Mouse (Mus musculus): Measurements from ENCODE around the gene Lhx8. TPM values are rescaled to one million over a fixed set of nuclear protein-coding genes. Genes with fewer than 3 reads are reported as not detected.

Lhx8 gene
- total and polyA plus RNA-seq, 2 experiments from 2014 or later, result 0.21 TPM; not detected in 1

GRCm38 (mm10) chr3:154340294-154340914 is 9.9 kb upstream of the Lhx8 start:
- WGBS, result 48% methylated on average over 13 of the region's 13 CpGs
- no peak overlapping the region for H3K9ac ChIP-seq (replicated peaks; ENCODE audit: low read length)
- H3K27me3 ChIP-seq (ENCODE audit: insufficient read depth, low read length), result peaks cover 16% of the 10 kb centered on the region

GRCm38 (mm10) chr3:154339649-154340260 is 9.3 kb upstream of the Lhx8 start:
- no peak for TF ChIP-seq CTCF (IDR thresholded peaks at IDR 0.05; ENCODE audit: low read depth)
- H3K9me3 ChIP-seq (ENCODE audit: low read length), result no peaks in the 10 kb centered on the region
- H3K27me3 ChIP-seq (ENCODE audit: insufficient read depth, low read length), result peaks cover 23% of the 10 kb centered on the region
- H3K27ac ChIP-seq, result no peak overlapping the region
- ATAC-seq (no peak), DNase-seq (ENCODE audit: low spot score) (peak; percentile 31)
- no peak overlapping the region for H3K9ac ChIP-seq (replicated peaks; ENCODE audit: low read length)
- no peaks in the 10 kb centered on the region for H3K36me3 ChIP-seq (ENCODE audit: insufficient read depth, low read length)
- no peak overlapping the region for H3K4me3 ChIP-seq (ENCODE audit: low read length)
- no peaks in the 10 kb centered on the region; the same call in 1 of the 2 replicates for H3K4me1 ChIP-seq (ENCODE audit: insufficient read depth, low read length)
- H3K4me2 ChIP-seq (ENCODE audit: low read depth, low read length), result peak overlapping the region; percentile 41
- WGBS, result 35% methylated on average over 17 of the region's 17 CpGs

More at GRCm38 (mm10) chr3:154340294-154340914, 9.9 kb upstream of the Lhx8 start:
- H3K36me3 ChIP-seq (ENCODE audit: insufficient read depth, low read length), result no peaks in the 10 kb centered on the region
- ATAC-seq (no peak), DNase-seq (ENCODE audit: low spot score) (no peak)
- peak overlapping the region; percentile 41 for H3K4me2 ChIP-seq (ENCODE audit: low read depth, low read length)
- H3K9me3 ChIP-seq (ENCODE audit: low read length), result no peaks in the 10 kb centered on the region
- H3K4me1 ChIP-seq (ENCODE audit: insufficient read depth, low read length), result no peaks in the 10 kb centered on the region; the same call in 1 of the 2 replicates
- no peak overlapping the region for H3K4me3 ChIP-seq (ENCODE audit: low read length)
- H3K27ac ChIP-seq, result no peak overlapping the region
- TF ChIP-seq CTCF (IDR thresholded peaks at IDR 0.05; ENCODE audit: low read depth), result no peak

- no peak for ATAC-seq
- no peak for DNase-seq (ENCODE audit: low spot score)
- H3K9me3 ChIP-seq (ENCODE audit: low read length), result no peaks in the 10 kb centered on the region
- H3K27me3 ChIP-seq (ENCODE audit: insufficient read depth, low read length), result peaks cover 46% of the 10 kb centered on the region
- H3K36me3 ChIP-seq (ENCODE audit: insufficient read depth, low read length), result no peaks in the 10 kb centered on the region
- H3K4me1 ChIP-seq (ENCODE audit: insufficient read depth, low read length), result no peaks in the 10 kb centered on the region; the same call in 1 of the 2 replicates
- H3K4me3 ChIP-seq (ENCODE audit: low read length), result no peak overlapping the region
- 3% methylated on average over 10 of the region's 10 CpGs for WGBS
- H3K4me2 ChIP-seq (ENCODE audit: low read depth, low read length), result no peak overlapping the region
- H3K9ac ChIP-seq (replicated peaks; ENCODE audit: low read length), result no peak overlapping the region
- no peak overlapping the region for H3K27ac ChIP-seq
- no peak for TF ChIP-seq CTCF (IDR thresholded peaks at IDR 0.05; ENCODE audit: low read depth)
These were observed 4.3 kb upstream of the Lhx8 start for GRCm38 (mm10) chr3:154334806-154335205.

DNA sequence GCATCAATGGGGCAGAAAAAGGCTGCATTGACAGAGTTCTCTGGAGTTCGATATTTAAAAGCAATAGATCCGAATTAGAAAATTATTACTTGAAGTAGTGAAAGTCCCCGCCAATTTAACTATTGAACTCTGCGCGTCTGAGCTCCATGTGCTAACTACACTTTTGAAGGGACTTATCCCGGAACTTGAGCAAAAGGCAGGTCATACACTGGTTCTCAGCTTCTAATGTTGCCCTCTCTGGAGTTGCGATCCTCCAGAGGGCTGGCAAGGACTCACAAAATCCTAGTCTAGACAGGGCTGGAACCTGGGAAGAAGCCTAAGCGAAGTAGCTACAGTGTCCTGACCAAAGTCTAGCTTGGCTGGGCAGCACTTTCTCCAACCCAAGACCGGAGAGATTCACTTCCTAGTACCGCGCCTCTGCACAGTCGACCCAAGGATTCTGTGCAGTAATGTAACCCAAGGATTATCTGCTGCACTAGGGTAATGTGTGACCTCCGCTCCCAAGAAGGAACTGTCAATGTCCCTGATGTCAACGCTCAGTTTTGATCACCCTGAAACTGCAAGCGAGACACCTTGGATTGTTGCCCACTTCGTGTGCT is 3.0 kb upstream of the Lhx8 start:
- TF ChIP-seq CTCF (IDR thresholded peaks at IDR 0.05; ENCODE audit: low read depth), result no peak
- H3K4me3 ChIP-seq (ENCODE audit: low read length), result no peak overlapping the region
- ATAC-seq (no peak), DNase-seq (ENCODE audit: low spot score) (no peak)
- H3K4me1 ChIP-seq (ENCODE audit: insufficient read depth, low read length), result no peaks in the 10 kb centered on the region
- H3K4me2 ChIP-seq (ENCODE audit: low read depth, low read length), result no peak overlapping the region
- 1% methylated on average over 16 of the region's 16 CpGs for WGBS
- H3K27me3 ChIP-seq (ENCODE audit: insufficient read depth, low read length), result peaks cover 52% of the 10 kb centered on the region
- no peaks in the 10 kb centered on the region for H3K36me3 ChIP-seq (ENCODE audit: insufficient read depth, low read length)
- no peaks in the 10 kb centered on the region for H3K9me3 ChIP-seq (ENCODE audit: low read length)
- no peak overlapping the region for H3K27ac ChIP-seq
- H3K9ac ChIP-seq (replicated peaks; ENCODE audit: low read length), result no peak overlapping the region

GRCm38 (mm10) chr3:154332941-154333340 is 2.5 kb upstream of the Lhx8 start:
- no peaks in the 10 kb centered on the region for H3K4me1 ChIP-seq (ENCODE audit: insufficient read depth, low read length)
- DNase-seq (ENCODE audit: low spot score) (no peak), ATAC-seq (no peak)
- no peak overlapping the region for H3K4me2 ChIP-seq (ENCODE audit: low read depth, low read length)
- TF ChIP-seq CTCF (IDR thresholded peaks at IDR 0.05; ENCODE audit: low read depth), result no peak
- no peaks in the 10 kb centered on the region for H3K36me3 ChIP-seq (ENCODE audit: insufficient read depth, low read length)
- H3K27ac ChIP-seq, result no peak overlapping the region
- H3K4me3 ChIP-seq (ENCODE audit: low read length), result no peak overlapping the region
- no peaks in the 10 kb centered on the region for H3K9me3 ChIP-seq (ENCODE audit: low read length)
- 2% methylated on average over 15 of the region's 15 CpGs for WGBS
- H3K9ac ChIP-seq (replicated peaks; ENCODE audit: low read length), result no peak overlapping the region
- peaks cover 56% of the 10 kb centered on the region for H3K27me3 ChIP-seq (ENCODE audit: insufficient read depth, low read length)

DNA sequence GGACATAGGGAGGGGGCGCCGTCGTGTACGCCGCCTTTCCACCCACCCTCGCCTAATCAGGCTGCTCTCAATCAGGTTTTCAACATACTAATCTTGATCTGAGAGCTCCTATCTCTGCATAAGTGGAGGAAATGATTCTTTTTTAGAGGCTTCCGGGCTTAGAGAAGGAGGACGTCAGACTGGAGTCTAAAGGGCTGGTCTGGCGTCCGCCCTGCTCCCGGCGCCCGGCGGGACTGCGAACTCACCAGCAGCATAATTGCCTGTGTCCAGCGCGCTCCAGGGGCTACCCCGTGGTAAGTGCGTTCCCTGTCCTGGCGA is 1.7 kb upstream of the Lhx8 start:
- Histone ChIP-seq H3K4me3 (ENCODE audit: low read length) (peak overlapping the region; percentile 3; the same call in 1 of the 2 replicates), H3K27ac (no peak overlapping the region), H3K9me3 (ENCODE audit: low read length) (no peaks in the 10 kb centered on the region), H3K27me3 (ENCODE audit: insufficient read depth, low read length) (peaks cover 62% of the 10 kb centered on the region), H3K4me2 (ENCODE audit: low read depth, low read length) (0 out of 2 replicates have a peak overlapping the region, but pooled peaks have one; percentile 11), H3K36me3 (ENCODE audit: insufficient read depth, low read length) (no peaks in the 10 kb centered on the region), H3K9ac (replicated peaks; ENCODE audit: low read length) (no peak overlapping the region), H3K4me1 (ENCODE audit: insufficient read depth, low read length) (no peaks in the 10 kb centered on the region)
- no peak for TF ChIP-seq CTCF (IDR thresholded peaks at IDR 0.05; ENCODE audit: low read depth)
- ATAC-seq, result no peak
- WGBS, result under 1% methylated on average over 20 of the region's 20 CpGs
- DNase-seq (ENCODE audit: low spot score), result no peak
